20 mouse cellular contexts compared by ENCODE assay signal in genomic region chr12:116389868-116390267, GRCm38 (mm10). TPM values are rescaled to one million over a fixed set of nuclear protein-coding genes. Genes with fewer than 3 reads are reported as not detected.
DNase-seq lines count a peak whose midpoint lies in the region; ATAC-seq and TF ChIP-seq lines count a peak whose summit lies in the region.
"Had no signal": no experiment of that assay in that cellular context is flagged by ENCODE, and none has a peak within 500 bp of the region (broad histone marks: within the 10 kb centered on the region; RNA-seq: fewer than 3 reads in every experiment).

No protein-coding gene starts in this region.

- DNase-seq in gastrocnemius, adult 2 months, result no peak
- DNase-seq in gastrocnemius, adult 8-10 months (ENCODE audit: low spot score in 2 of 2), result no peak
- DNase-seq in heart, postnatal 36 days, result no peak
- peak; percentile 55 for DNase-seq in heart, postnatal 0 days (ENCODE audit: low spot score)
- DNase-seq in heart, postnatal 14 days, result no peak
- DNase-seq in retina, postnatal 1 day, result no peak
- DNase-seq: adrenal gland, adult 2 months; adrenal gland, postnatal 25 days; cerebellum, adult 18-20 months; cerebellum, postnatal 10 days; embryo, embryonic 11 days; gastrocnemius, postnatal 14 days; kidney, adult 11 months; kidney, adult 9 months had no signal

- no peaks in the 10 kb centered on the region for H3K9me3 ChIP-seq in heart, embryonic 13.5 days
- no peaks in the 10 kb centered on the region for H3K9me3 ChIP-seq in heart, postnatal 0 days (replicated peaks; ENCODE audit: control insufficient read depth, low read length)
- H3K9me3 ChIP-seq: embryonic facial prominence, embryonic 15.5 days; forebrain, embryonic 15.5 days; hindbrain, embryonic 13.5 days had no signal

- TF ChIP-seq EP300 in heart, postnatal 0 days (IDR thresholded peaks at IDR 0.05; ENCODE audit: low read depth), result no peak

- no peak for TF ChIP-seq CTCF in gastrocnemius, adult 2 months (IDR thresholded peaks at IDR 0.05)
- no peak for TF ChIP-seq CTCF in heart, postnatal 0 days (IDR thresholded peaks at IDR 0.05; ENCODE audit: low read depth)

- intact Hi-C loops in gastrocnemius, adult 2 months (cut with DNase I), result no loop called here
- intact Hi-C loops in heart, postnatal 36 days (cut with DNase I), result no loop called here
- intact Hi-C loops in heart, postnatal 14 days (cut with DNase I), result no loop called here

- no peaks in the 10 kb centered on the region for H3K36me3 ChIP-seq in heart, embryonic 13.5 days
- no peaks in the 10 kb centered on the region for H3K36me3 ChIP-seq in heart, postnatal 0 days (replicated peaks; ENCODE audit: control insufficient read depth, insufficient read depth, low read length)
- H3K36me3 ChIP-seq: embryonic facial prominence, embryonic 15.5 days; forebrain, embryonic 15.5 days; hindbrain, embryonic 13.5 days had no signal

- peak overlapping the region; percentile 6; the same call in 1 of the 2 replicates for H3K27ac ChIP-seq in gastrocnemius, adult 2 months
- H3K27ac ChIP-seq in heart, embryonic 13.5 days (replicated peaks), result peak overlapping the region; percentile 62
- 0 out of 2 replicates have a peak overlapping the region, but pooled peaks have one; percentile 18 for H3K27ac ChIP-seq in heart, postnatal 0 days (ENCODE audit: low read depth)
- H3K27ac ChIP-seq: embryonic facial prominence, embryonic 15.5 days; forebrain, embryonic 15.5 days; hindbrain, embryonic 13.5 days; hindbrain, postnatal 0 days; kidney, postnatal 0 days had no signal

- WGBS in heart, embryonic 13.5 days, result 11% methylated on average over 1 of the region's 1 CpGs
- WGBS in heart, postnatal 0 days, result 6% methylated on average over 1 of the region's 1 CpGs

- peaks cover 8% of the 10 kb centered on the region; the same call in 1 of the 2 replicates for H3K4me1 ChIP-seq in heart, embryonic 13.5 days
- H3K4me1 ChIP-seq in heart, postnatal 0 days (ENCODE audit: control insufficient read depth, insufficient read depth), result peaks cover 5% of the 10 kb centered on the region; the same call in 1 of the 2 replicates
- H3K4me1 ChIP-seq: embryonic facial prominence, embryonic 15.5 days; forebrain, embryonic 15.5 days; hindbrain, embryonic 13.5 days had no signal

- H3K9ac ChIP-seq in heart, embryonic 13.5 days, result no peak overlapping the region
- H3K9ac ChIP-seq in heart, postnatal 0 days (replicated peaks; ENCODE audit: low read depth, low read length), result no peak overlapping the region
- H3K9ac ChIP-seq: embryonic facial prominence, embryonic 15.5 days; forebrain, embryonic 15.5 days; hindbrain, embryonic 13.5 days had no signal

- no peak for ATAC-seq in heart, embryonic 13.5 days (ENCODE audit: extremely low read depth, insufficient number of reproducible peaks, low FRiP score, low TSS enrichment)
- ATAC-seq in heart, postnatal 0 days (ENCODE audit: insufficient read depth, low read depth), result no peak
- ATAC-seq: forebrain, embryonic 15.5 days; hindbrain, postnatal 0 days had no signal

- H3K4me3 ChIP-seq in gastrocnemius, adult 2 months, result no peak overlapping the region
- no peak overlapping the region for H3K4me3 ChIP-seq in heart, embryonic 13.5 days
- H3K4me3 ChIP-seq in heart, postnatal 0 days (ENCODE audit: low read depth, low read length), result no peak overlapping the region
- H3K4me3 ChIP-seq: embryonic facial prominence, embryonic 15.5 days; forebrain, embryonic 15.5 days; hindbrain, embryonic 13.5 days had no signal

- no peak overlapping the region for H3K4me2 ChIP-seq in heart, embryonic 13.5 days
- no peak overlapping the region for H3K4me2 ChIP-seq in heart, postnatal 0 days (ENCODE audit: low read depth, low read length)
- H3K4me2 ChIP-seq: embryonic facial prominence, embryonic 15.5 days; forebrain, embryonic 15.5 days; hindbrain, embryonic 13.5 days had no signal

- H3K27me3 ChIP-seq in heart, embryonic 13.5 days (replicated peaks), result no peaks in the 10 kb centered on the region
- no peaks in the 10 kb centered on the region for H3K27me3 ChIP-seq in heart, postnatal 0 days (ENCODE audit: control insufficient read depth, insufficient read depth, low read length)
- H3K27me3 ChIP-seq: embryonic facial prominence, embryonic 15.5 days; forebrain, embryonic 15.5 days; hindbrain, embryonic 13.5 days had no signal

RNA-seq across cellular contexts. Expression of gene Ncapg2, which starts 15.3 kb away (rescaled TPM):
- total RNA-seq in gastrocnemius, adult 2 months (2021), result 1 to 10 TPM; 1.1 to 1.2 TPM
- 1 to 10 TPM; 1.1 to 1.4 (median 1.2) TPM for total RNA-seq in gastrocnemius, adult 8-10 months (2022)
- polyA plus RNA-seq in heart, embryonic 13.5 days (2015; fragmentation: Nextera tagmentation; extraction: Ambion mirVana), result 21.2 and 21.9 TPM in 2 replicates
- total RNA-seq in heart, postnatal 36 days (2021), result 1 to 10 TPM; 2.5 to 4.1 TPM
- total RNA-seq in heart, postnatal 0 days (2014; rRNA removed; ENCODE audit: low replicate concordance), result 24.0 and 27.1 TPM in 2 replicates
- polyA plus RNA-seq in heart, postnatal 0 days (2015; fragmentation: Nextera tagmentation; extraction: Ambion mirVana), result 7.1 TPM in 2 replicates
- 1 to 10 TPM; 5.5 to 8.2 TPM for total RNA-seq in heart, postnatal 14 days (2021)

Comparison
In these comparisons a context has a peak if more than half of its experiments do, and no peak if none do; other contexts are left out.
1. H3K27ac ChIP-seq: peak in every context shown above with its lines; median percentile 62 in heart, embryonic 13.5 days; 18 in heart, postnatal 0 days; 6 in gastrocnemius, adult 2 months.